Mouse (Mus musculus): ENCODE measurements at regions not wholly inside any gene's neighbourhood (a gene's known extent, or its start where the extent isn't known, plus 50 kb on each side); places are given as distances from the start of the nearest gene placed in this dataset.
A peak's percentile ranks its signal among the peaks of the same experiment; 100 is the strongest.

GRCm38 (mm10) chr13:113433456-113433855, 140.5 kb downstream of the BC067074 start:
- ATAC-seq (replicated peaks; ENCODE audit: low read depth, poor library complexity, severe bottlenecking): peak; percentile 76

- ATAC-seq (replicated peaks; ENCODE audit: low read depth, poor library complexity, severe bottlenecking): 0 out of 2 replicates have a peak, but pooled peaks have one; percentile 53
Measured at GRCm38 (mm10) chr13:113429615-113430014, 136.7 kb downstream of the BC067074 start.
